Mouse (Mus musculus) thymus, adult 2 months (tissue): ENCODE data around the gene Fgfbp3.

ENCODE experiments used
- CTCF ChIP-seq: fragments of 200-500 bp; IDR thresholded peaks from 2 replicates; pipeline ENCODE4 v1.5.1; 2012; ENCODE audit warnings: mild to moderate bottlenecking, control low read depth, low read length, moderate library complexity, borderline replicate concordance; ENCODE audit not compliant: control insufficient read depth, poor library complexity, insufficient read depth; ENCODE audit errors: extremely low read depth
- POLR2A ChIP-seq: fragments of 200-500 bp; IDR thresholded peaks from 2 replicates; pipeline ENCODE4 v1.6.1; 2012; ENCODE audit warnings: mild to moderate bottlenecking, low read length, control low read depth, moderate library complexity; ENCODE audit not compliant: control insufficient read depth, poor library complexity, insufficient read depth; ENCODE audit errors: extremely low read depth

DNA sequence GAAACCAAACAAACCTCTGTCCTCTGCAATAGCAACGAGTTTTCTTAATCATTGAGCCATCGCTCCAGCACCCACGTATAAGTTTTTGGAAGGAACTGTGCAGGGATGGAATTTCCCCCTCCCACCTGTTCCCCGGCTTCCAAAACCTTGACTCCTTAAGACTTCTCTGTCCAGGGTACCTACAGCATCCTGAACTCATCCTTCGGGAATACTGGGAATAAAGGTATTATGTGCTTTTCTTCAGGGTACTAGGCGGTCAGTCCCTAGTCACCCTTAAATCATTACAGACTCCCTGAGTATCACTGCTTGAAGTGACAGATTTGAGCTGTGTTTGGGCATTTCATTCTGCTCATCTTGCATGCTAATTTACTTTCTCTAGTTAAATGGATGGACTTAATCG lies 16.0 kb downstream of the Fgfbp3 start:
- TF ChIP-seq CTCF (no peak), POLR2A (no peak)
